Mouse (Mus musculus) gastrocnemius, adult 8-10 months (tissue): ENCODE measurements around the gene Lgi1. TPM values are rescaled to one million over a fixed set of nuclear protein-coding genes. Genes with fewer than 3 reads are reported as not detected.

Source experiments
- DNase-seq, 2 experiments: peaks; one replicate each; pipeline ENCODE4 v3.0.0; 2022; ENCODE audit warnings: low spot score in 2 of 2
- total RNA-seq, 4 experiments: library from RNA; stranded (reverse); gene quantifications; 2 replicates each; pipeline ENCODE4 v1.2.4; 2022

Gene Lgi1
- total RNA-seq, 4 experiments from 2014 or later = 1.7 to 4.1 (median 3.1) TPM

DNA sequence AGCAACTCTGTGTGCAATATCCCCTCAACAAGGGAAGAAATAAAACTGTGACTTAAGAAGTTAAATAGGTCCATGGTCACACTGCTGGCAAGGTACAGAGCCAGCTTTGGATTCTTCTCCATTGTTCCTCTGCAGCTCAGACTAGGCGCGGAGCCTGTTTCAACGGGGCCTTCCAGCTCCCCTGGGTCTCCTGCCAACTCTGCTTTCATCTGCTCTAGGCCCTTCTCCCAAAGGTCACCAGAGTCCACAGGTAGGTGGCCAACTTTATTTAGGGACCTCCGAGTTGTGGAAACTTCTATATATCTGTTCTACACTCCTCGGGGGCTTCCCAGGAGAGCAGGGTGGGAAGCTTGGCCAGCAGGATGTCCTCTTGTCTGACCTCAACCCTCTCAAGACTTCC, 3.0 kb upstream of the Lgi1 start:
- DNase-seq = no peak

GRCm38 (mm10) chr19:38263829-38264504, 369 bp upstream of the Lgi1 start:
- no peak for DNase-seq

DNA sequence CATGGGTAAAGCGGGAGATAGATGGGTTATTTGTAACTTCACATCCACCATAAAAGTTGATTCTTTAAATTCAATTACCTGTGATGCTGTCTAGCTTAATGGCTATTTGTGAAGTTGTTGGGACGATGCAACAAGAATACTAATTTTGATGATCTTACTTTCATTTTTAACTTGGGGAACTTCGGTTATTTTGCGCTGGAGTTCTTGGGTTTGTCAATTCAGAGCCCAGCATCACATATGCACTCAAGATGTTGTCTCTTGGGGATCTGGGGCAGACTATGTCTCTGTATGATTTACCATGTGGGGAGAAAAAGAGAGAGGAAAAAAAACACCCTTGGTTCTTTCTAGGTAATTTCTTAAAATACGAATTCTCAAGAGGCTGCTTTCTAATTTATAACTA, 1.4 kb downstream of the Lgi1 start:
- no peak for DNase-seq

DNA sequence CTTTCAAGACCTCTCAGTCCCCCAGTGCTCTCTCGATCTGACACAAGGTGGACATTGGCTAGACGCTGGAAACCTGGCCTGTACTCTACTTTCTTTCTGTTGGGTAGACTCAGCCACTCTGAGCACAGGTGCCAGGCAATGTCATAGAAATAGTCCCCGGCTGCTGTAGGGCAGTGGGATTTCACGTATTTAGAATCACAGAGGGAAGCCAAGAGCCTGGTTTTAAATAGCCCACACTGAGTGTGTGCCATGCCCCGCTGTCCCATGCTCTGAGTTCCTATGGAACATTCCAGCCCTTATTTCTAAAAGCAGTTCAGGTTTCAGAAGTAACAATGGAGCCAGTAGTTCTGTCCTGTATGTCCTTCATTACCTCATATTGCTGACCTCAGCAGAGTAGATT, 3.1 kb downstream of the Lgi1 start:
- DNase-seq = no peak

DNA sequence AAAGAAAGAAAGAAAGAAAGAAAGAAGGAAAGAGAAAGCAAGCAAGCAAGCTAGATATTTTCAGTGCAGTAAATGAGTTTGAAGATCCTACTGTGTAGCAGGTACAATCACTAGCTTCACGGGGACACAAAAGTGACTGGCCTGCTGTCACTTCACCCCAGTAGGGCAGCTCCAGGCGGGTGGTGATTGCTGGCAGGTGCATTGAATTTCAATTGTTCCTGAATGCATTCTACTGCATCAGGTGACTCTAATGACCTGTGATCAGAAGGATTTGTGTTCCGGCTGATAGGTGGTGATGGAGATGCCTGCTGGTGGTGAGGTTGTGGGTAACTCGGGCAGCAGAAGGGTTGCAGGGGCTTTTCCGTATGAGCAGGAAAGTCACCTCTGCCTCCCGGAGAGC, 6.7 kb downstream of the Lgi1 start:
- no peak for DNase-seq

DNA sequence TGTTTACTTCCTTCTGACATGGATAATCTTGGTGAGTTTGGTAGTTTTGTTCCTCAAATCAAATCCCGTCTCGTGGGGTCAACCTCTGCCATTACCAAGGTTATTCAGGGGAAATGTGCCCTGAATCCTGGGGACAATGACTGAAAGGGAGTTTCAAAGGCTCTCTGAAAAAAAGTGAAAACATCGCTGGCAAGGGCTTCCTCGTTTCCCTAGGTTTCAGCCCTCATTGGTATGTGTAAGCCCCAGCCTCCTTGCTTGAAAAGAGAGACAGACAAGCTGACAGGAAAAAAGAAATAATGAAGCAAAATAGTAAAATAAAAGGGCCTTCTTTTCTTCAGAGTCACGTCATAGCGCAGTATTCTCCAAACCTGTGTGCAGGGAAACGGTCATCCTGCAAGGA, 9.5 kb downstream of the Lgi1 start:
- DNase-seq = no peak

GRCm38 (mm10) chr19:38274747-38275421, 10.5 kb downstream of the Lgi1 start:
- DNase-seq = no peak

- DNase-seq = no peak
Measured at GRCm38 (mm10) chr19:38276226-38276625, 11.9 kb downstream of the Lgi1 start.

DNA sequence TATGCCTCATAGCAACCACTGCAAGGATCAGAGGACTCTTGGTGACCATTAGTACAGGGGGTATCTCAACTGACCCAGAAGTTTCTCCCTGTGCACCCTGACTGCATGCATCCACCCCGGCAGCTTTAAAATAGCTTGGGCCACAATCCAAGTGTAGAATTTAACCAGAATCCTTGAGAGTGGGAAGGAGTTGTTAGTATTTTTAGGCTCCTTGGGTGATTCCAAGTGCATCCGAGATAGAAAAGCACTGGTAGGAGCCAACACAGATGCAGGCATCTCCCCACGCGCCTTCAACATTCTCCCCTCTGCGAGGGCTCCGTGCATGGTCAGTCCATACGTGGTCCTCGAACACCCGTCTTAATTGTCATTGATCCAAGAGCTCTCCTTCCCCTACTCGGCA, 15.9 kb downstream of the Lgi1 start:
- no peak for DNase-seq

DNA sequence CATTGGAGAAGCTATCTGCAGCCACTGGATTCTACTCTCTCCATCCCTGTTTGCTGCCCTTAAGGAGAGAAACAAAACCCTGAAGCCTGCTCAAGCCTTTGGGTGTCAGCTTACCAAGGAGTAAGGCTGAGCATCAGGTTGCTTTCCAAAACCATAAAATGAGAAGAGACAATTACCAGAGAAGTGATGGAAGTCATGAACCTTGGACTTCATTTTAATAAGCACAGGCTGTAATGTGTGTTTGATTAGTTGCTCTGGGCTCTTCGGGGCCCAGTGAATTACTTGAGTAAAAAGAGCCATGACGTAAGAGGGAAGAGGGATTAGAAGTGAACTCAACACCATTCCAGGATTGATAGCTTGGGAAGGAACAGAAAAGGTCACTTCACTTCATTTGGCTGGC, 18.1 kb downstream of the Lgi1 start:
- DNase-seq = no peak

DNA sequence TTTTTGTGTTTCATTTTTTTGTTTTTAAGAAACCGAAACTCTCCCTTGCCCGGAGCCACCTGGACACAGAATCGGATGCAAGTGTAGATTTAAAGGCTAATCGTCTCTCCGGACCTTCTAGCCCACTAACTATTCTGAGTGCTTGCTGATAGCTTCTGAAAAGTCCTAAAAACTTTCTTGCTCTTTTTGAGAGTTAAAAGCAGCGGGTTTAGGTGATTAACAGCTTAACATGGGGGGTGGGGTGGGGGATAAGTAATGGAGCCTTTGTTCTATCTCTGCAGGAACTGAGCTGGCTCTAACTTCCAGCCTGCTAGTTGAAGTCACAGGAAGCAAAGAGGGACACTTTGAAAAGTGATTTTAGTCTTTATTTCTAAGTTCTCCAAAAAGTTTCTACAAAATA, 24.2 kb downstream of the Lgi1 start:
- DNase-seq = no peak

DNA sequence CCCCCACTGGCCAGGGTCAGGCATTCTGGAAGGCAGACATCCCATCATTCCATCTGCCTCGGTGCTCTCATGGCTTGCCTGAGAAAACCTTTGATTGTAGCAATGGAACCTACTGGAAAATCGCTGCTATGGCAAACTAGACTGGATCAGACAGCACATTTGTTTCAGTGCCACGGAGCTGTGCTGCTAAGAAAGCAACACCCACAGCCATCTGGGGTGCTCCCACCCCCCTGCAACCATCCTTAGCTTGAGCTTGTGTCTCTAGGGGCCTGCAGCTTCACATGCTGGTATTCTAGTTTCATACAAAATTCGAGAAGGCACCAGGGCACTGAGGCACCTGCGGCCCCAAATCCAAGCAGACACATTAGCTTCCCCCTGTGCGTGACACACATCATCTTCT, 27.1 kb downstream of the Lgi1 start:
- DNase-seq = no peak

DNA sequence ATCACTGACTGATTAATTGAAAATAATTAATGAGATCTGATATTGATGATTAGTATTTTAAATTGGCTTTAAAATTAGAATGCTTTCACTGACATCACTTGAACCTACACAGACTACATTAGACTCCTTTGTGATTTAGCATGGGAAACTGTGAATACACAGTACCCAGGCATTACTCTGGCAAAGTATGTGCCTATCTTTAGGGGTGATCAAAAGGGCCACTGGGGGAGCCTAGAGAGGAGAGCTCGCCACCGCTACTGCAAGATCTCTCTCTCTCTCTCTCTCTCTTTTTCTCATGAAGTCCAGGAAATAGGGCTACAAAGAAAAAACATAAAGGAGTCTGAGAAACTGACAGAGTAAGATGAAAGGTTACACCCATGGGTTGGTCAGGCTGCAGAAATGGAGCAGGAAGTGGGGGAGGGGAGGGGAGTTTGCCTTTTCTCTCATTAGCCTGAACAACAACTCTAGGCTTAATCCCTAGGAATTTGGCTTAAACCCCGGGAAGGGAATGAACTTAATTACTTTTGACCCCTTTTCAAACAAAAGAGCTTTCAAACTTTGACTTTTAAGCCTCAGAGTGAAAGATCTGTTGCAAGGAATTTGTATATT, 33.8 kb downstream of the Lgi1 start:
- no peak for DNase-seq

DNA sequence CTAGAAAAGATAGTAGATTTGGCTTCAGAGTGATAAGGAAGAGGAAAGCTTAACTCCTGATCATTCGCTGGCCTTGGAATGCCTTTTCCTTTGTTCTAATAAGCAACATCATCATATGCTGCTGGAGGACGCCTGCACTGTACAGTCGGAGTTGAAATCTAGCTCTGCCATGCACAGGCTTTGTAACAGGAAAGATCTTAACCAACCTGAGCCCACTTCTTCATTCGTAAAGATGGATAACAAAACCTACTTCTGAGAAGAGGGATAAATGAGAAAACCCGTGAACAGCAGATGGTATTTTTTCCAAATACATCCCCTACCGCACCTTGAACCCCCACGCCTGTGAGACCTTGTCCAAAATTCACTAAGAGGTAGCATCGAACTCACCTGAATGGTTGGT, 43.8 kb downstream of the Lgi1 start:
- no peak for DNase-seq

DNA sequence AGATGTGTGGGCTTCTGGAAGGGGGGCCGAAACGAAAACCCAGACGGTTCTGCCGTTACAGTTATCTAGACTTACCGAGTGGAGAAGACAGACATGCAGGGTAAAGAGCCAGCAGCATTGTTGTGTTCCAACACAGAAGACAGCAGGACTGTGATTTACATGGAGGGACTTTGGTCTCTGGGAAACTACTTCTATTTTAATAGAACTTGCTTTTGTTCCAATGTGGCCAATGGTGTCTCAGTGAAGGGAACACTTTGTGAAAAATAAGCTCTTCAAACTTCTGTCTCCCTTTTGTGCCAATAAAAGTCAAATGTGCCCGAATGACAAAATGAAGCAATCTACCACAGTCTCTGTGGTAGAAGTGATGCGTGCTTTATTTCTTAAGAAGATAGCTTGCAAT, 50.8 kb downstream of the Lgi1 start:
- DNase-seq = no peak

- peak; percentile 17 to 22 for DNase-seq
Measured at GRCm38 (mm10) chr19:38316602-38317313, 52.4 kb downstream of the Lgi1 start.

GRCm38 (mm10) chr19:38318308-38318707, 54.0 kb downstream of the Lgi1 start:
- DNase-seq = no peak

- no peak for DNase-seq
Measured at GRCm38 (mm10) chr19:38319168-38319567, 54.8 kb downstream of the Lgi1 start.

GRCm38 (mm10) chr19:38320651-38321188, 56.4 kb downstream of the Lgi1 start:
- no peak for DNase-seq

GRCm38 (mm10) chr19:38323726-38324125, 59.4 kb downstream of the Lgi1 start:
- no peak for DNase-seq

DNA sequence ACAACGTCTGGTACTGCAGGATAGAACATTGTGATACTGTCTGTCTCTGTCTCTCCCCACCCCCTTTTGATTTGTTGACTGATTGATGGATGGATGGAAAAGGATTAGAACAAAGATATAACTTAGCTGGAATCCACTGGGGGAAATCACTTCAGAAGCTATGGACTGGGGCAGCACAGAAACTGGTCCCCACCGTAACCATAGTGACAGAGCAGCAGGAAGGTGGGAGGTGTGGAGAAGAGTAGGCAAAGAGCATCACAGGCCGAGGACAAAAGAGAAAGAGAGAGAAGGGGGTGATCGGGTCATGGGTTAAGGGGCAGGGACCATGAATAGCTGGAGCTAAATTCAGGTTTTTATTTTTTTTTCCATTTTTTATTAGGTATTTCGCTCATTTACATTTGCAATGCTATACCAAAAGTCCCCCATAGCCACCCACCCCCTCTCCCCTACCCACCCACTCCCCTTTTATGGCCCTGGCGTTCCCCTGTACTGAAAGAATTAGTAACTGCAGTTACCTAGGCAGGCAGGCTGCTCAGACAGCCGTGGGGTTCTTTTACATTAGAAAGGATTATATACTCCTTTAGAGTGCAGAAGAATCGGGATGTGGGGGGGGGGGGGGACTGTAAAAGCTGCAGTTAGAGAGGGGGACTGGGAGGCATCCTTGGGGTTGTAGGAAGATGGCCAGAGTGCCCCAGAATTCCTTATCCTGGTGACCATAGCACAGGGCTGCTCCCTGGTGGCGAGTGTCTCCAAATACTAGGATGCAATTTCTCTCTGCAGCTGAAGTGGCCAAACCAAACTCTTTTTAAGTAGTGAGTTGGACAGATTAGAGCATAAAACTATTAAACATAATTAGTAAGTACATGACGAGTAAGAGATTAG, 60.1 kb downstream of the Lgi1 start:
- no peak for DNase-seq
